Mouse (Mus musculus): ENCODE results near the gene Rbm25. TPM values are rescaled to one million over a fixed set of nuclear protein-coding genes. Genes with fewer than 3 reads are reported as not detected.

Rbm25 gene
- polyA plus RNA-seq, 1 experiment from 2014 or later: 85.0 TPM

- Histone ChIP-seq H3K27ac (ENCODE audit: low read depth) (no peak overlapping the region), H3K36me3 (replicated peaks; ENCODE audit: insufficient read depth, low read length) (peaks cover 19% of the 10 kb centered on the region)
Measured at GRCm38 (mm10) chr12:83698637-83699036, 67.6 kb downstream of the Rbm25 start.

GRCm38 (mm10) chr12:83701608-83702007 is 70.6 kb downstream of the Rbm25 start:
- 88% methylated on average over 7 of the region's 7 CpGs for WGBS (ENCODE audit: insufficient replicate concordance)
- no peak overlapping the region for H3K4me3 ChIP-seq (ENCODE audit: low read depth, low read length)
- TF ChIP-seq EP300 (IDR thresholded peaks at IDR 0.05; ENCODE audit: low read depth) (no peak), CTCF (IDR thresholded peaks at IDR 0.05; ENCODE audit: low read depth) (no peak)
- peaks cover 24% of the 10 kb centered on the region for H3K36me3 ChIP-seq (replicated peaks; ENCODE audit: insufficient read depth, low read length)
- no peak for ATAC-seq
- no peak overlapping the region for H3K4me2 ChIP-seq (ENCODE audit: low read depth, low read length)
- no peaks in the 10 kb centered on the region for H3K27me3 ChIP-seq (ENCODE audit: insufficient read depth, low read length)
- H3K9ac ChIP-seq (replicated peaks): no peak overlapping the region
- no peaks in the 10 kb centered on the region for H3K4me1 ChIP-seq (ENCODE audit: insufficient read depth)
- DNase-seq: no peak
- H3K9me3 ChIP-seq (ENCODE audit: low read length): no peaks in the 10 kb centered on the region
- no peak overlapping the region for H3K27ac ChIP-seq (ENCODE audit: low read depth)

More at GRCm38 (mm10) chr12:83698637-83699036, 67.6 kb downstream of the Rbm25 start:
- no peak overlapping the region for H3K9ac ChIP-seq (replicated peaks)
- H3K4me3 ChIP-seq (ENCODE audit: low read depth, low read length): no peak overlapping the region
- H3K4me1 ChIP-seq (ENCODE audit: insufficient read depth): no peaks in the 10 kb centered on the region
- TF ChIP-seq CTCF (IDR thresholded peaks at IDR 0.05; ENCODE audit: low read depth) (no peak), EP300 (IDR thresholded peaks at IDR 0.05; ENCODE audit: low read depth) (no peak)
- WGBS (ENCODE audit: insufficient replicate concordance): 82% methylated on average over 4 of the region's 4 CpGs
- no peaks in the 10 kb centered on the region for H3K27me3 ChIP-seq (ENCODE audit: insufficient read depth, low read length)
- DNase-seq (no peak), ATAC-seq (no peak)
- H3K4me2 ChIP-seq (ENCODE audit: low read depth, low read length): no peak overlapping the region
- H3K9me3 ChIP-seq (ENCODE audit: low read length): no peaks in the 10 kb centered on the region

- DNase-seq (no peak), ATAC-seq (no peak)
- H3K27ac ChIP-seq (ENCODE audit: low read depth): no peak overlapping the region
- 81% methylated on average over 4 of the region's 4 CpGs for WGBS (ENCODE audit: insufficient replicate concordance)
- no peaks in the 10 kb centered on the region for H3K4me1 ChIP-seq (ENCODE audit: insufficient read depth)
- no peak overlapping the region for H3K4me3 ChIP-seq (ENCODE audit: low read depth, low read length)
- no peaks in the 10 kb centered on the region for H3K9me3 ChIP-seq (ENCODE audit: low read length)
- no peak overlapping the region for H3K4me2 ChIP-seq (ENCODE audit: low read depth, low read length)
- TF ChIP-seq EP300 (IDR thresholded peaks at IDR 0.05; ENCODE audit: low read depth): no peak
- no peak for TF ChIP-seq CTCF (IDR thresholded peaks at IDR 0.05; ENCODE audit: low read depth)
- no peak overlapping the region for H3K9ac ChIP-seq (replicated peaks)
- H3K27me3 ChIP-seq (ENCODE audit: insufficient read depth, low read length): no peaks in the 10 kb centered on the region
- peaks cover 29% of the 10 kb centered on the region for H3K36me3 ChIP-seq (replicated peaks; ENCODE audit: insufficient read depth, low read length)
Measured at GRCm38 (mm10) chr12:83702796-83703195, 71.8 kb downstream of the Rbm25 start.

GRCm38 (mm10) chr12:83706951-83707350 is 75.9 kb downstream of the Rbm25 start:
- no peak overlapping the region for H3K27ac ChIP-seq (ENCODE audit: low read depth)
- peaks cover 14% of the 10 kb centered on the region for H3K36me3 ChIP-seq (replicated peaks; ENCODE audit: insufficient read depth, low read length)
- no peak for TF ChIP-seq EP300 (IDR thresholded peaks at IDR 0.05; ENCODE audit: low read depth)
- no peak for TF ChIP-seq CTCF (IDR thresholded peaks at IDR 0.05; ENCODE audit: low read depth)
- H3K4me3 ChIP-seq (ENCODE audit: low read depth, low read length): no peak overlapping the region
- 0 out of 2 replicates have a peak, but pooled peaks cover 2% of the 10 kb centered on the region for H3K4me1 ChIP-seq (ENCODE audit: insufficient read depth)
- 85% methylated on average over 4 of the region's 4 CpGs for WGBS (ENCODE audit: insufficient replicate concordance)
- no peaks in the 10 kb centered on the region for H3K27me3 ChIP-seq (ENCODE audit: insufficient read depth, low read length)
- no peak for ATAC-seq
- no peak for DNase-seq
- H3K9me3 ChIP-seq (ENCODE audit: low read length): no peaks in the 10 kb centered on the region
- no peak overlapping the region for H3K9ac ChIP-seq (replicated peaks)
- no peak overlapping the region for H3K4me2 ChIP-seq (ENCODE audit: low read depth, low read length)

GRCm38 (mm10) chr12:83708160-83709092 is 77.4 kb downstream of the Rbm25 start:
- DNase-seq (no peak), ATAC-seq (peak; percentile 55)
- 80% methylated on average over 7 of the region's 7 CpGs for WGBS (ENCODE audit: insufficient replicate concordance)
- Histone ChIP-seq H3K36me3 (replicated peaks; ENCODE audit: insufficient read depth, low read length) (peaks cover 27% of the 10 kb centered on the region), H3K4me1 (ENCODE audit: insufficient read depth) (0 out of 2 replicates have a peak, but pooled peaks cover 2% of the 10 kb centered on the region), H3K9ac (replicated peaks) (no peak overlapping the region), H3K27ac (ENCODE audit: low read depth) (no peak overlapping the region), H3K9me3 (ENCODE audit: low read length) (no peaks in the 10 kb centered on the region), H3K4me2 (ENCODE audit: low read depth, low read length) (no peak overlapping the region), H3K27me3 (ENCODE audit: insufficient read depth, low read length) (no peaks in the 10 kb centered on the region), H3K4me3 (ENCODE audit: low read depth, low read length) (no peak overlapping the region)
- TF ChIP-seq CTCF (IDR thresholded peaks at IDR 0.05; ENCODE audit: low read depth) (no peak), EP300 (IDR thresholded peaks at IDR 0.05; ENCODE audit: low read depth) (no peak)

GRCm38 (mm10) chr12:83709934-83710333 is 78.9 kb downstream of the Rbm25 start:
- Histone ChIP-seq H3K9ac (replicated peaks) (no peak overlapping the region), H3K27me3 (ENCODE audit: insufficient read depth, low read length) (no peaks in the 10 kb centered on the region), H3K27ac (ENCODE audit: low read depth) (peak overlapping the region; percentile 41; the same call in 1 of the 2 replicates), H3K4me2 (ENCODE audit: low read depth, low read length) (no peak overlapping the region), H3K4me1 (ENCODE audit: insufficient read depth) (0 out of 2 replicates have a peak, but pooled peaks cover 2% of the 10 kb centered on the region), H3K4me3 (ENCODE audit: low read depth, low read length) (no peak overlapping the region), H3K9me3 (ENCODE audit: low read length) (no peaks in the 10 kb centered on the region), H3K36me3 (replicated peaks; ENCODE audit: insufficient read depth, low read length) (peaks cover 36% of the 10 kb centered on the region)
- WGBS (ENCODE audit: insufficient replicate concordance): 66% methylated on average over 2 of the region's 2 CpGs
- TF ChIP-seq CTCF (IDR thresholded peaks at IDR 0.05; ENCODE audit: low read depth) (no peak), EP300 (IDR thresholded peaks at IDR 0.05; ENCODE audit: low read depth) (no peak)
- ATAC-seq (peak; percentile 66; the same call in 1 of the 2 replicates), DNase-seq (no peak)
